Mouse (Mus musculus): ENCODE results near the gene Ctcfl. TPM values are rescaled to one million over a fixed set of nuclear protein-coding genes. Genes with fewer than 3 reads are reported as not detected.
A peak's percentile ranks its signal among the peaks of the same experiment; 100 is the strongest.

Gene Ctcfl
- total RNA-seq, 2 experiments from 2014 or later: not detected

DNA sequence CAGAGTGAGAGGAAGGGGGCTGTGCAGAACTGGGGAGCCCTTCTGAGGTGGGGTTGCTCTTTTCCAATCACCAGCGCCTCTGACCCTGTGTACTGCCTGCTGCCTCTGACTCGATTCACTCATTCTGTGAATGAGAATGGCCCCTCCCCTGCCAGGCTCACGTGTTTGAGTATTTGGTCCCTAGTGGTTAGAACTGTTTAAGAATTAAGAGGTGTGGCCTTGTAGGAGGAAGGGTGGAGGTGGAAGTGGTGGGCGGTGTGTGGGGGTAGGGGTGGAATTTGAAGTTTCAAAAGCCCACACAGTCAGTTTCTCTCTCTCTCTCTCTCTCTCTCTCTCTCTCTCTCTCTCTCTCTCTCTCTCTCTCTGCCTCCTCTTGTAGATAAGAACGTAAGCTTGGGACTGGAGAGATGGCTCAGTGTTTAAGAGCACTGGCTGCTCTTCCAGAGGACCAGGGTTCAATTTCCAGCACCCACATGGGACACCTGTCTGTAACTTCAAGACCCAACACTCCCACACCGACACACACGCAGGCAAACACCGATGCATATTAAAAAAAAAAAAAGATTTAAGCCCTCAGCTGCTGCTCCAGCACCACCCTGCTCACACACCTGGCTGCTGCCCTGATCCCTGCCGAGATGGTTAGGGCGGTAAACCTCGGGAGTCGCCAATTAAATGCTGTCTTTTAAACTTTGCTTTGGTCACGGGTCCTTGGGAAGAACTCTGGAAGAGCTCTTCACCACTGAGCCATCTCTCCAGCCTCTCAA is 35.4 kb downstream of the Ctcfl start:
- DNase-seq (ENCODE audit: low spot score in 2 of 2): no peak

GRCm38 (mm10) chr2:173083106-173083505 is 36.2 kb downstream of the Ctcfl start:
- no peak for DNase-seq (ENCODE audit: low spot score in 2 of 2)

- DNase-seq (ENCODE audit: low spot score in 2 of 2): no peak
These were observed 36.6 kb downstream of the Ctcfl start for GRCm38 (mm10) chr2:173082706-173083105.

DNA sequence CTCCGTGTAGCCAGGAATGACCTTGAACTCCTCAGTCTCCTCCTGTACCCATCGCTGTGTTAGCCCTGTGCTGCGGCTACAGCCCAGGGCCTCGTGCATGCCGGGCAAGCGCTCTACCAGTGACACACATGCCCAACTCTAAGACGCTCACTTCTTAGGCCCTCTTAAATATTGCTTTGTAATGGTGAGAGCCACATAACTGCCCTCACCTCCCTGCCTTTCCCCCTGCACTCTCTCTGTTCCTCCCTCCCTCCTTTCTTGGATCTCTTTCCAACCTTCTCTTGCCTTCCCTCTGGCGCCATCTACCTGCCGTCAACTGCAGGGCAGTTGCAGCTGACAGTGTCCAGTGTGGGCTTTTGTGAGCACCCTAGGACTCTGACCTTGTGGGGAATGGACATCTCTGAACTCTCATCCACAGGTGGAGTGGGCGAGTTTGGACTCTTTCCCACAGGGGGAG is 38.5 kb downstream of the Ctcfl start:
- peak; percentile 66 to 71 for DNase-seq (ENCODE audit: low spot score in 2 of 2)

GRCm38 (mm10) chr2:173079766-173080549 is 39.4 kb downstream of the Ctcfl start:
- no peak for DNase-seq (ENCODE audit: low spot score in 2 of 2)

DNA sequence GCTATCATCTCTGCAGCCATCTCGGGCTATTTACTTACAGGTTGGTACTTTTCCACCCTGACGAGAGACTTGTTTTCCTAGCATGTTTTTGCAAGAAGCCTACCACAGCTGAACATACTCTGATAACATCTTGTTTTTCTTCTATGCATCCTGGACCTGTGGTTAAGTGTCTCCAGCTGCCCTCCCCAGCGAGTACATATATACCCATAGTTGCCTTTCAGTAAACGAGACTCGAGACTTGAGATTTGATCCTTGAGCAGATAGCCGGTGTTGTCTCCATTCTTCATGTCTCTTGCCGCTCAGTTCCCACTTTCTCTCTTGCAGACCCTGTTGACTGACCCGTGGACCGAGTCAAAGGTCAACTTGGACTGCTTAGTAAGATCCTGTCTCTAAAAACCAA is 42.4 kb downstream of the Ctcfl start:
- DNase-seq (ENCODE audit: low spot score in 2 of 2): no peak

GRCm38 (mm10) chr2:173073666-173074065 is 45.7 kb downstream of the Ctcfl start:
- DNase-seq (ENCODE audit: low spot score in 2 of 2): no peak

GRCm38 (mm10) chr2:173072948-173073347 is 46.4 kb downstream of the Ctcfl start:
- DNase-seq (ENCODE audit: low spot score in 2 of 2): no peak

- no peak for DNase-seq (ENCODE audit: low spot score in 2 of 2)
These were observed 54.5 kb downstream of the Ctcfl start for GRCm38 (mm10) chr2:173064864-173065263.

DNA sequence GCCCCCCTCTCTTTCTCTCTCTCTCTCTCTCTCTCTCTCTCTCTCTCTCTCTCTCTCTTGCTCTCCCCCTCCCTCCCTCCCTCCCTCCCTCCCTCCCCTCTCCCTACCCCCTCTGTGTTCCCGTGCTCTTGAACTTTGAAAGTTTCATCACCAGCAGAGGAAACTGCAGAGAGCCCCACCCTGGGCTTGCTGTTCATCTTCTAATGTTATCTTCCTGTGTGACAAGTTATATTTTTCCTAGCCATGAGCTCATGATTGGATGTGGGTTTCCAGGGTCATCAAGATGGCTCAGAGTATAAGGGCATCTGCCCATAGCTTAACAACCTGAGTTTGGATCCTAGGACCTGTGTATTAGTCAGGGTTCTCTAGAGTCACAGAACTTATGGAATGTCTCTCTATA is 56.1 kb downstream of the Ctcfl start:
- no peak for DNase-seq (ENCODE audit: low spot score in 2 of 2)

- DNase-seq (ENCODE audit: low spot score in 2 of 2): peak in 1 of 2 experiments; percentile 10
These were observed 57.6 kb downstream of the Ctcfl start for GRCm38 (mm10) chr2:173061443-173062351.

DNA sequence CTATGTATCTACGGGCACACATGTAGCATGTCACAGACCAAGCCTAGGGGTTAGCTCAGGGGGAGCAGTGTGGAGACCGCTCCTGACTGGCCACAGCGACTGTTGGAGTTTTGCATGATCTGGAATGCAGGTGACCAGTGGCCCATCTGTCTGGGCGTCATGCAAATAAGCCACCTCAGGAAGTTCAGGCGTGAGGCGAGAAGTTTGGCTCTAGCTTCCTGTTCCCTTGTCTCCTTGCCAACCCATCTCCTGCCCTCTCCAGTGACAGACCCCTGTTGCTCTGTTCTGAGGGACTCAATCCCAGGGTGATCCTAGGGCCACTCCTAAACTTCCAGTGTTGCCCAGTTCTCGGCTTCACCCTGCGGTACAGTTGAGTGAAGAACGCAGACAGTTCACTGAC is 58.9 kb downstream of the Ctcfl start:
- no peak for DNase-seq (ENCODE audit: low spot score in 2 of 2)

- no peak for DNase-seq (ENCODE audit: low spot score in 2 of 2)
These were observed 61.1 kb downstream of the Ctcfl start for GRCm38 (mm10) chr2:173058263-173058662.

GRCm38 (mm10) chr2:173057623-173058022 is 61.7 kb downstream of the Ctcfl start:
- DNase-seq (ENCODE audit: low spot score in 2 of 2): no peak

- DNase-seq (ENCODE audit: low spot score in 2 of 2): no peak
These were observed 62.4 kb downstream of the Ctcfl start for GRCm38 (mm10) chr2:173056882-173057315.

DNA sequence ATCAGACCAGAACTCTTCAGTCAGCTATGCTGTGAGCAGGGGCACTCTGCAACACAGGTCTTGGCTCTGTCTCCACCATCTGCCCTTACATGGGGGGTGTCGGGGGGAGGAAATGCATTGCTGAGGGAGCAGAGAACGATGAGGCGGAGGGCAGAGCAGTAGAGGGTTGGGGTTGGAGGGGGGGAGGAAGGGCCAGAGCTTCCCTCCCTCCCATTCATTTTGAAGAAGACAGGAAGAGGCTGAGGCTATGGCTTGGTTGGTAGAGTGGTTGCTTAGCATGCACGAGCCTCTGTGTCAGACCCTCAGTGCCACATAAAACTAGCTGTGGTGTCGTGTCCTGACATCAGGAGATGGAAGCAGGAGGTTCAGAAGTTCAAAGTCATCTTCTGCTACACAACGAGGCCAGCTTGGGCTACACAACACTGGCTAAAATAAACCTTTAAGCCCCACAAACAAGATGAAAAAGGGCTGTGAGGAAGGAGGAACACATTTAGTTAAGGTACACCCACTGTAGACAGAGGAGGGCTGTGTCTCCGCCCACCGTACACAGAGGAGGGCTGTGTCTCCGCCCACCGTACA is 62.9 kb downstream of the Ctcfl start:
- DNase-seq (ENCODE audit: low spot score in 2 of 2): no peak

GRCm38 (mm10) chr2:173053846-173054245 is 65.5 kb downstream of the Ctcfl start:
- no peak for DNase-seq (ENCODE audit: low spot score in 2 of 2)

- DNase-seq (ENCODE audit: low spot score in 2 of 2): no peak
These were observed 66.4 kb downstream of the Ctcfl start for GRCm38 (mm10) chr2:173052881-173053280.

DNA sequence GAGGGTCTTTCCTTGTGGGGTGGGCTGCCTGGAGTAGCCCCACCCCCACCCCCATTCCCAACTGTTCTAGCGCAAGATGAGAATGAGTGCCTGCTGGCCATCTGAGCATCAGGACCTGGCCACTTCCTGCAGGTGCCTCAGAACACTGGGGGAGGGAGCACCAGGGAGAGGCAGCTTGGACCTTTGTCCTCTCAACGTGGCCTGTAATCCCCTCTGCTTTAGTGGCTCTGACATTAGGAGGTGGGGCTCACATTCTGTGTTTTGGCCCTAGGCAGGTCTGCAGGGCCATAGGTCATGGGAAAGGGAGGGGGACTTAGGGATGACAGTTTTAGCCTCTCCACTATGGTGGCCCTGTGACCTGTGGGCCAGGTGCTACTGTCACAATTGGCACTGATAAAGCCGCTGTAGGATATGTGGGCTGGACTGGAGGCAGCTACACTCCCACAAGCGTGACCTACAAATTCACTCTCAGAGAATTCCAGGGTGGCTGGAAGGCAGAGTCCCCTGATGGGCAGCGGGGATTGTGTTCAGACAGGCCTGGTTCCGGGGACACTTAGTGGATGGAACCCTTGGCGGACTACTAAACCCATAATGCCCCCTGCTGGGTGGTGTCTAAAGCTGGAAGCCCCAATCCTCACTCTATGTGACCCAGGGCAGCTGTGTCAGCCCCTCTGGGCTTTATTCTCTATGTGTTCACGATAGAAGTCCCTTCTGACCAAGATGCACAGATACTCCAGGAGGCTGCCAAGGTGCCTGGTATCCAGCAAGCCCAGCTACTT is 68.5 kb downstream of the Ctcfl start:
- DNase-seq (ENCODE audit: low spot score in 2 of 2): no peak

DNA sequence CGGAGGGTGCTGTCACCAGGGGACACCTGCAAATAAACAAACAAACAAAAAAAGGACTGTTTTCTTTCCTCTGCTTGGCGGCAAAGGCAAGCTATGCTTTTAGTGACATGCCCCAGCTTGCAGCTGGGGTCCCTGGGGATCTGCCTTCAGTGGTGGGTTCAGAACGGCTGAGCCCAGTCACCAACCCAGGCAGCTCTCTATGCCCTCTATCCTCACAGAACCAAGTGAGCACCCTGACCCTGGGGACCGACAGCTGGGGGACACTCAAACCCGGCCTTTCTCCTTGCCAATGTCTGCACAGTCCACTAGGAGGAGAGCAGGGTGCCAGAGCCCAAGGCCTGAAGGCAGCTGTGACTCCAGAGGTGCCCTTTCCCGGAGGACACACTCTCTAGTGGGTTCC is 69.5 kb downstream of the Ctcfl start:
- no peak for DNase-seq (ENCODE audit: low spot score in 2 of 2)
